Mouse (Mus musculus) adrenal gland, adult 10 weeks (tissue): ENCODE results near the gene Olfr1442. TPM values are rescaled to one million over a fixed set of nuclear protein-coding genes. Genes with fewer than 3 reads are reported as not detected.

Experiments used
- polyA plus RNA-seq: library from polyadenylated mRNA; stranded (reverse); fragments of 350-450 nt; fragmentation: Illumina TruSeq; extraction: RNeasy Lipid Tissue Mini Kit (QIAGEN cat#74804); gene quantifications from one replicate; pipeline ENCODE4 v1.2.3, GENCODE M21; 2014; ENCODE audit warnings: low read depth, low replicate concordance

Olfr1442 gene
- not detected for polyA plus RNA-seq

DNA sequence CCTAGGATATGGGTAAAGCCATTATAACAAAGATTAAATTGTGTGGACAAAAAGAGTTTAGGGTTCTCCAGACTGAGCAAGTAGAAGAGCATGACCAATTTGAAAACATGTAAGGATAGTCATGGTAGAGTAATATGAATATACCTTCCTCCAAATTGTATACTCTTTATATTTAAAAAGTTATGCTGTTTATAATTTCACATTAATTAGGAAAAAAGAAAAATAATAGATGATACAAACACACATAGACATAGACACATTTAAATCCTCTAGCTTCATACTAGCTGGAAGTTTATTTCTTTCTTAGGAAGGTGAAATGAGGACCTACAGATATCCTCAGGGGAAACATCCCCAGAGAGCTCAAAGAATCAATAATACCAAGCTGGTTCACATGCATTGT lies at the start of gene Olfr1442:
TSS of gene Olfr1442 (plus strand) at position 301 of the 400 bp plus-strand sequence.

DNA sequence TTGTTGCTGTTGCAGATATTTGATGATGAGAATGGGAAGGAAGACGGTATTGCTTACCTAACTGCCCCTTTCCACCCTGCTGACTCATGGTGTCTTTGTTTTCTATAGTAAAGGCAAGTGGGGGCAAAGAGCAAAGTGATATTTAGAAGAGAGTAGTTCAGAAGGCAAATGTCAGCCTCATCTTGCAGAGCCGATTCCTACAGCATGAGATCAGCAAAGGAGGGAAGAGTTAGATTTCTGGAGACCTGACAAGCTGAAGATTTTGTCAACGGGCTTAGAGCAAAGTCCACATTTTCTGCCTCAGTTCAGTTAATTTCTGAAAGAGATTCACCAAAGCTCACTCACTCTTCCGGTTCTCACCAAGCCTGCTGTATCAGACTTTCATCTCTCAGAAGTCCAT lies 37.1 kb upstream of the Olfr1442 start, which contains the start of gene Glyat:
TSS of gene Glyat (plus strand) at position 133 of the 400 bp plus-strand sequence.

DNA sequence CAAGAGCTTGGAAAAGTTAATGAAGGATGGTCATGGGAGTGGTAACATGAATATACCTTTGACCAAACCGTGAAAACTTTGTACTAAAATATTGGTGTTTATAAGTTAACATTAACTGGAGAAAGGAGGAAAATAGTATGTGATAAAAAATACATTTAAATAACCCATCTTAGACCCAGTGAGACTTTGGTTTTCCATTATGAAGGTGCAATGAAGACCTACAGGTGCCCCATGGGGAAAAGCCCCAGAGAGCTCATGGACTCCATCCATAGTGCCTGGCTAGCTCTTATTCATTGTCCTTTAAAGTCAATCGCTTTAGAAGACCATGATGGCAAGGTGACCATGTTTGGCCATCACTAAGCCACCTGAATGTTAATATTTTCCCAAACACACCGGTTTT lies 7.6 kb downstream of the Olfr1442 start, which contains the start of gene Olfr1443:
TSS of gene Olfr1443 (plus strand) at position 301 of the 400 bp plus-strand sequence.

DNA sequence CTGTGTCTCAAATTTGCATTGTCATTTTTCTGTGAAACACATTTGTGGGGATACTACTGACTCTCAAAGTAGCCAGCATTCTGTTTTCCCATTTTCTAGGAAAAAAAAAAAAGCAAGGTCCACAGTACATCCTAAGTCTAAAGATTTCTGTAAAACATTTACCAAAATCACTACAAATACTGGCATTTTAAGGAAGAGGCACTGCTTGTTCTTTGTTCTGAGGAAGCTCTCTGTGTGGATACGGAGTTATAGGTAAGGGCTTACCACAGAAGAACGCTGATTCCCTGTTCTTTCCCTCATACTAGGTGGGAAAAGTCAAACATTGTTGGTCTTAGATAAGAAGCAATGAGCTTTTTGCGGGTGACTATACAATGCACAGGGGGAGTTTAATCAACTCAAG lies 25.4 kb downstream of the Olfr1442 start, which contains the start of gene Keg1:
TSS of gene Keg1 (plus strand) at position 197 of the 400 bp plus-strand sequence.

Other genes starting within 250 kb of the Olfr1442 start
- not detected for gene Pfpl, start 242.5 kb upstream of the Olfr1442 start, polyA plus RNA-seq
- 77.7 TPM for gene Mpeg1, start 209.7 kb upstream of the Olfr1442 start, polyA plus RNA-seq
- 22.3 TPM for gene Dtx4, start 169.0 kb upstream of the Olfr1442 start, polyA plus RNA-seq
- gene Fam111a, start 124.7 kb upstream of the Olfr1442 start, polyA plus RNA-seq, result 20.9 TPM
- not detected for gene Gm4952, start 70.5 kb upstream of the Olfr1442 start, polyA plus RNA-seq
- not detected for gene Glyat, start 37.1 kb upstream of the Olfr1442 start, polyA plus RNA-seq
- not detected for gene Olfr1443, start 7.7 kb downstream of the Olfr1442 start, polyA plus RNA-seq
- gene Keg1, start 25.3 kb downstream of the Olfr1442 start, polyA plus RNA-seq, result not detected
- gene Cntf, start 95.2 kb downstream of the Olfr1442 start, polyA plus RNA-seq, result 1.4 TPM
- 218 TPM for gene Zfp91, start 125.7 kb downstream of the Olfr1442 start, polyA plus RNA-seq
- gene Lpxn, start 125.8 kb downstream of the Olfr1442 start, polyA plus RNA-seq, result 2.1 TPM
- gene Gm5244, start 176.2 kb downstream of the Olfr1442 start, polyA plus RNA-seq, result not detected
- gene Olfr1444, start 186.8 kb downstream of the Olfr1442 start, polyA plus RNA-seq, result not detected
- gene Olfr1445, start 213.4 kb downstream of the Olfr1442 start, polyA plus RNA-seq, result not detected
- not detected for gene Olfr1446, start 223.1 kb downstream of the Olfr1442 start, polyA plus RNA-seq
- not detected for gene Olfr1447, start 233.3 kb downstream of the Olfr1442 start, polyA plus RNA-seq